Mouse (Mus musculus): ENCODE data around the gene Gm20388. TPM values are rescaled to one million over a fixed set of nuclear protein-coding genes. Genes with fewer than 3 reads are reported as not detected.

The Gm20388 gene
- total RNA-seq, 1 experiment from 2014 or later, result 3.6 TPM

GRCm38 (mm10) chr8:123318467-123318911 lies 3407.8 kb downstream of the Gm20388 start, which contains the start of gene Fanca:
TSS of gene Fanca (minus strand) at chr8:123318576.
- peak; percentile 96 for DNase-seq

GRCm38 (mm10) chr8:123319522-123320164 lies 3409.0 kb downstream of the Gm20388 start:
- peak; percentile 8 for DNase-seq

GRCm38 (mm10) chr8:123328552-123328951 lies 3417.9 kb downstream of the Gm20388 start:
- no peak for DNase-seq

- DNase-seq, result no peak
Observed at GRCm38 (mm10) chr8:123329350-123329749, 3418.7 kb downstream of the Gm20388 start.

GRCm38 (mm10) chr8:123329961-123330360 lies 3419.3 kb downstream of the Gm20388 start:
- no peak for DNase-seq

GRCm38 (mm10) chr8:123330701-123331100 lies 3420.1 kb downstream of the Gm20388 start:
- DNase-seq, result no peak

- no peak for DNase-seq
Observed at GRCm38 (mm10) chr8:123331301-123331700, 3420.7 kb downstream of the Gm20388 start.

- no peak for DNase-seq
Observed at GRCm38 (mm10) chr8:123331810-123332209, 3421.2 kb downstream of the Gm20388 start.

GRCm38 (mm10) chr8:123332262-123333090 lies 3421.8 kb downstream of the Gm20388 start, which contains the start of gene Spire2:
TSS of gene Spire2 (plus strand) at chr8:123332713.
- DNase-seq, result peak; percentile 76

- DNase-seq, result no peak
Observed at GRCm38 (mm10) chr8:123333091-123333587, 3422.5 kb downstream of the Gm20388 start.

- DNase-seq, result no peak
Observed at GRCm38 (mm10) chr8:123333864-123334263, 3423.2 kb downstream of the Gm20388 start.

GRCm38 (mm10) chr8:123334467-123334866 lies 3423.8 kb downstream of the Gm20388 start:
- DNase-seq, result no peak

- no peak for DNase-seq
Observed at GRCm38 (mm10) chr8:123337475-123337874, 3426.8 kb downstream of the Gm20388 start.

GRCm38 (mm10) chr8:123340071-123340470 lies 3429.4 kb downstream of the Gm20388 start:
- DNase-seq, result no peak

- no peak for DNase-seq
Observed at GRCm38 (mm10) chr8:123341040-123342015, 3430.7 kb downstream of the Gm20388 start.

- DNase-seq, result no peak
Observed at GRCm38 (mm10) chr8:123342253-123342652, 3431.6 kb downstream of the Gm20388 start.

GRCm38 (mm10) chr8:123342911-123343310 lies 3432.3 kb downstream of the Gm20388 start:
- DNase-seq, result no peak

GRCm38 (mm10) chr8:123343422-123343821 lies 3432.8 kb downstream of the Gm20388 start:
- no peak for DNase-seq

- no peak for DNase-seq
Observed at GRCm38 (mm10) chr8:123345135-123345534, 3434.5 kb downstream of the Gm20388 start.

- DNase-seq, result peak; percentile 26
Observed at GRCm38 (mm10) chr8:123345856-123346255, 3435.2 kb downstream of the Gm20388 start.

GRCm38 (mm10) chr8:123347293-123347692 lies 3436.7 kb downstream of the Gm20388 start:
- DNase-seq, result no peak
